Mouse (Mus musculus): ENCODE data around the gene Grk6. TPM values are rescaled to one million over a fixed set of nuclear protein-coding genes. Genes with fewer than 3 reads are reported as not detected.

Gene Grk6
- total RNA-seq, 2 experiments from 2014 or later = 48.2 to 62.2 TPM

DNA sequence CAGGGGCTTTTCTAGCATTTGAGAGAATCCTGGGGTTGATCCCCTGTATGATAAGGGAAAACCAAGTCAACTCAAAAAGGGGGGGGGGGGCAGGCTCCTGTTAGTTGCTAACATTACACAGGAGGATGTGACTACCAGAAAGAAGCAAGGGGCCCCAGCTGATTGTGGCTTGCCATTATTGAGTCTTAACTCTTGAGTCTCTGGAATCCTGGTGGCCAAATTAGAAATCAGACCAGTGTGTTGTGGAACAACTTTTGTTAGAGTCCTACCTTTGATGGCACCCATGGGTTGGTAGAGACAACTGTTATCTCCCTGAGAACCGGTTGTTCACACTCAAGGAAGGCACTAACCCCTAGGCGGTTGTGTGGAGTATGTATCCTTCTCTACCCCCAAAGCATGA, 18.1 kb downstream of the Grk6 start:
- ATAC-seq (replicated peaks; ENCODE audit: low FRiP score, poor library complexity, severe bottlenecking) = no peak

DNA sequence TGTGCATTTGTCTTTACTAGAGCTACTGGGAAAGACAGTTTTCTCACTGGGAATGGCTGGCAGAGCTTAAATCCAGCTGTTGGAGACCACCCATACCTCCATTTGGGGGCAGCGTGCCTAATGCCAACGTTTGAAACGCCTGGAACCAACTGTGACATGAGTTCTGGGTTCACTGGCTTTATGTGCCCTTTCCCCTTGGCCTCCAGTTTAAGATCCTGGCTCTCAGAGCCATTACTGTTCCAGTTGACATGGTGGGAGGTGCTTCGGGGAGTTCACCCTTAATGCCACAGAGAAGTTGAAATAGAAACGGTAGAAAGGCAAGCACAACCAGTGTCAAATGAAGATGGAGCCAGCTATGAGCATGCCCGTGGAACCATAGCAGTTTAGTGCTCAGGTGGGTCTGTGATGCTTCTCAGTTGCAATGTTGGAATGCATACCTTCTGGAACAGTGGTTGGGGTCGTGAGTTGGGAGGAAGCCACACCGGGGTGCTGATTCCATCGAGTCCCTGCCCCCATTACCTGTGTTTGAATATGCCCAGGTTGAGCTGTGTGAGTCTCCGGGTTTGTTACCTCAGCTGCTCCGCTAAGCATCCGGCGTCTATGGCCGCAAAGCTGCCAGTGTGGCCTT, 18.6 kb downstream of the Grk6 start:
- ATAC-seq (replicated peaks; ENCODE audit: low FRiP score, poor library complexity, severe bottlenecking) = no peak

DNA sequence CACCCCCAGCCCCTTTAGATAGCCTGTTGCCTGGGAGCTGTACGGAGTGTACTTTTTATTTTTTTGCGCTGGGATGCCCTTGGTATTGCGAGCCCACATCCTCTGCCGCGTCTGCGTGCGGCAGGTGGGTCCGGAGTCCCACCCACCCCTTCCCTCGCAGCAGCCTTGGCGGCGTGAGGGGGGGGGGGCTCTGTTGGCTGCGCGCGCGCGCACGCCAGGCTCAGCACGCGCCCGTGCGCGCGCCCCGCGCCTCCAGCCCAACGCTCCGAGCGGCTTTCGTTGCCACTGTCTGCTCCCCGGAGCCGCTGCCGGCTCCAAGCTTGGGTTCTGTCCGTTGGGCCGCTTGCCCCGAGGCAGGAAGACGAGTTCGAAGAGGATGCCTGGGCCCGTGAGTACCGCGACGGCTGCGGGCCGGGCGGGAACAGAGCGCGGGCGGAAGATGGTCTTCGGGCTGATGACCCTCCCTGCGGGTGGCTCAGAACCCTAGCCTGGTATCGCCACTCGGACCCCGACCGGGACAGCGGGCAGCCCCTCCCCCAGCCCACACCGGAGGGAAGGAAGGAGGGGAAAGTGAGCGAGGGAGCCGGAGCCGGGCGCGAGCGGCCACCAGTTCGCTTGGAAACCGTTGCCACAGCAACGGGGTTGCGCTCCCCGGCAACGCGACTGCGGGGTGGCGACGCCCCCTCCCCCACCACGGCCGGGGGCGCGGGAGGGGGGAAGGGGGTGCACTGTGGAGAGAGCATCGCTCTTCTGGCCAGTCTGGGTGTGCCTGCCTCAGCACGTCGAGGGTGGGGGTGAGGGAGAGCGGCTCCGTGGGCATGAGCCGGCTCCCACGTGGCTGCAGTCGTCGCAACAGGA, 19.4 kb downstream of the Grk6 start, which contains the start of gene Prr7:
Gene Prr7 (plus strand): TSS at position 241 of the 858 bp plus-strand sequence.
- no peak for ATAC-seq (replicated peaks; ENCODE audit: low FRiP score, poor library complexity, severe bottlenecking)

DNA sequence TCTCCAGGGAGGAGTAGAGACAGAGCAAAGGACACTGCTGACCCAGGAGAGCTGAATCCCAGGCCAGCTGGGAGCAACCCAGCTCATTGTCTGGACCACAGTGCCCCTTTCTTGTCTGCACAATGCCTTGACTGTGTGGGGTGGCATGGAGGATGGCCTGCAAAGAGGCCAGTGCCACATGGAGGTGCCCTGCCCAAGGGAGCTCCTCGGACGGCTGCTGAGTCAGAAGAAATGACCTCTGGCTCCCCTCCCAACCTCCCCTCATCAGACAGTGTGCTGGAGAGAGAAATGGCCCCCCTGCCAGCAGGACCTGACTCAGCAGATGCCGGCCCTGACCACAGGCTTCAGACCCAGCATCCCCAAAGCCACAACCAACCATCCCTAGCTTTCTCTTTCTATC, 20.3 kb downstream of the Grk6 start:
- no peak for ATAC-seq (replicated peaks; ENCODE audit: low FRiP score, poor library complexity, severe bottlenecking)

DNA sequence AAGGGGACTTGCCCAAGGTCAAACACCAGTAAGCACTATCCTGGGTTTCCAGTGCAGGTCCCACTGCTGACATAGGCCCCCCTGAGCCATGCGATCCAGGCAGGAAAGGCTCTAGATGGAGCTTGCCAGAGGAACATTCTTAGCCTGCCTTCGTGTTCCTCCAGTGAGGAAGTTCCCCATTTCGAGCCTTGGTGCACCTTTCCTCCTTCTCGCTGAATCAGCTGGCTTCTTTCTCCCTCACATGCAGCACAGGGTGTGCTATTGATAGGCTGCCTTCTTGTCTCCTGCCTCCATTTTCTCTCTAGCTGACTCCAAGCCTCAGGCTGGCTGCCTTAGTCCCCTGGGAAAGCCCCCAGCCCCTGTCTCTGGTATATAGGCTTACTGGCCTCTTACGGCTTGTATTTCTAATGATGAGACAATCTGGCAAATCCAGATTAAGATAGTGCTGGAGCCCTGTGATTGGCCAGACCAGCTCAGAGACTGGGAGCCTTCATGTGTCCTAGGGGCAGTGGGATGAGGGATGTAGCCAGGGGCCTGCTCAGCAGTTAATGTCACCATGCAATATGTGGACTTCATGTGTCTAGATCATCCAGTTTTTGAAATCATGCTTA, 21.1 kb downstream of the Grk6 start:
- no peak for ATAC-seq (replicated peaks; ENCODE audit: low FRiP score, poor library complexity, severe bottlenecking)

DNA sequence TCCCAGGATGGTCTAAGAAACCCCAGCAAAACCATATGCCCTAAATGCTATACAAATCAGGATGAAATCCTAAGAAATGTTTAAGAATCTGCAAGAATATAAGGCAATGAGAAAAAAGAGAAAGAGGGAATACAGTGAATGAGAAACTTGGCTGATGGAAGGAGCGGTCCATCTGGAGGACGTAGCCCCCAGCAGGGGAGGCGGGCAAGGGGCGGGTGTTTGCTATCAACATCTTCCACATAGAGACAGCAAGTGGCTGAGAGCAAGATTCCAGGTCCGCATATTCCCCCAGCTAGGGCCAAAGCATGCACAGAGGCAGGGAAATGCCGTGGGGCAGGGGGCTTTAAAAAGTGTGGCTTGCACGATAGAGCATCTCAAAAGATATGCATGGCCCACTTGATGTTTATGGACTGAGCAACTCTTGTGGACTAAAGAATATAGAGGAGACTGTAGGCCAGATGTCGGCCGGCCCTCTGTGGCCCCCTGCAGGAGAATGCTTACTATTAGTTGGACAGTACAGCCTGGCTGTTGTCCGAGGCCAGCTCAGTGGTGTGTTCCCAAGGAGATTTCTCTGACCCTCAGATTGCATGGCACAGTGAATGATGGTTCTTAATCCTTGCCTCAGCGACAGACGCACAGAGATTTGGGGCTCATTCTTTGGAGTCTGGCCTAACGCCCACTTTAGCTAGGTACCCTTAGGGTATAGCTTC, 24.1 kb downstream of the Grk6 start:
- no peak for ATAC-seq (replicated peaks; ENCODE audit: low FRiP score, poor library complexity, severe bottlenecking)

DNA sequence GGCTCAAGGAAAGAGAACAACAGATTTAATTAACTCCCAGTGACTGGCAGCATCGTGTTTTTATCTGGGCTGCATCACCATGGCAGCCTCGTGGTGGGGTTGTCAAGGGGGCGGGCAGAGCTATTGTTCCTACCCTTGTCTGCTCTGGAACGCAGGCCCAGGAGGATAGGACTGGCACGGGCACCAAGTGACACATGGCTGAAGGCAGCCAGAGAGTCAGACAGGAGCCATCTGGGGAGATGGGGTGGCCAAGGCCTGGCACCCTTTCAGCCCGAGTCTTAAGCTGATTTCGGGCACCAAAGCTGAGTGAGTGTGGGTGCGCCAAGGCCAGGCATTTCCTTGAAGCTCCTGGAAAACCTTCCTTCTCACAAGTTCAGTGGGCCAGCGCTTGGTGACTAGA, 25.5 kb downstream of the Grk6 start:
- ATAC-seq (replicated peaks; ENCODE audit: low FRiP score, poor library complexity, severe bottlenecking) = no peak

DNA sequence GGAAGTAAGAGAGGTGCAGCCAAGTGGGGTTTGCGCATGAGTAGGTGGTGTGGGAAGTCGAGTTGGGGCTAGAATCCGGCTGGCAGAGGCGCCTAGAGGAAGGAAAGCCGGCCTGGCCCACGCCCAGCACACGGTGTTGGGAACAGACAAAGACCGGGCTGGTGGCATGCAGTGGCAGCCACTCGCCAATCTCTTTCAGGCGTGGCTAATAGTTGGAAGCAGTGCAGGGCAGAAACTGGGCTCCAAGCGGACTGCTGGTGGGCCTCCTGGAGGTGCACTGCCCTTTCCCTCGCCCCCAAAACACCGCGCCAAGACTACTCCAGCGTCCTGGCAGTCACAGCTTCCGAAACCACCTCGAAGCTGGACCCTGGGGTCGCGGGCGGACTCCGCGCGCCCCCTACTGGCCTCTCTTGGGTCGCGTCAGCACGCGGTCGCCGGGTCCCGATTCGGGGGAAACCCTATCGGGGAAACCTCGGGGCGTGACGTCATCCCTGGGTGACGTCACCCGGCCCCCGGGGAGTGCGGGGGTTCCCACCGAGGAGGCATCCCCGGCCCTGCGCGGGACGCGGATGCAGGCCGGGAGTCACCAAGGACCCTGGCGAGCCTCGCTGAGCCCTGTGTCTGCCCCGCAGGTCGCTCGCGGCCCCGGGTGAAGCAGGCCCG, 26.4 kb downstream of the Grk6 start:
- ATAC-seq (replicated peaks; ENCODE audit: low FRiP score, poor library complexity, severe bottlenecking) = peak; percentile 61

DNA sequence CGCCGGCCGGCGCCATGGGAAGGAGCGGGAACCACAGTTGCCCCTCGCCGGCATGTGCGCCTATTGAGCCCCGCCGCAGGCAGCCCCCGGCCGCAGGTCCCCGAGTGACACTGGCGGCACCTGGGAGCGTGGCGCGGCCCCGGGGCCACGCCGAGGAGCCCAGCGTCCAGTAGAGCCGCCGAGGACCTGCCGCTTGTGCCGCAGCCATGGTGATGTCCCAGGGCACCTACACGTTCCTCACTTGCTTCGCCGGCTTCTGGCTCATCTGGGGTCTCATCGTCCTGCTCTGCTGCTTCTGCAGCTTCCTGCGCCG, 26.9 kb downstream of the Grk6 start:
- ATAC-seq (replicated peaks; ENCODE audit: low FRiP score, poor library complexity, severe bottlenecking) = no peak

DNA sequence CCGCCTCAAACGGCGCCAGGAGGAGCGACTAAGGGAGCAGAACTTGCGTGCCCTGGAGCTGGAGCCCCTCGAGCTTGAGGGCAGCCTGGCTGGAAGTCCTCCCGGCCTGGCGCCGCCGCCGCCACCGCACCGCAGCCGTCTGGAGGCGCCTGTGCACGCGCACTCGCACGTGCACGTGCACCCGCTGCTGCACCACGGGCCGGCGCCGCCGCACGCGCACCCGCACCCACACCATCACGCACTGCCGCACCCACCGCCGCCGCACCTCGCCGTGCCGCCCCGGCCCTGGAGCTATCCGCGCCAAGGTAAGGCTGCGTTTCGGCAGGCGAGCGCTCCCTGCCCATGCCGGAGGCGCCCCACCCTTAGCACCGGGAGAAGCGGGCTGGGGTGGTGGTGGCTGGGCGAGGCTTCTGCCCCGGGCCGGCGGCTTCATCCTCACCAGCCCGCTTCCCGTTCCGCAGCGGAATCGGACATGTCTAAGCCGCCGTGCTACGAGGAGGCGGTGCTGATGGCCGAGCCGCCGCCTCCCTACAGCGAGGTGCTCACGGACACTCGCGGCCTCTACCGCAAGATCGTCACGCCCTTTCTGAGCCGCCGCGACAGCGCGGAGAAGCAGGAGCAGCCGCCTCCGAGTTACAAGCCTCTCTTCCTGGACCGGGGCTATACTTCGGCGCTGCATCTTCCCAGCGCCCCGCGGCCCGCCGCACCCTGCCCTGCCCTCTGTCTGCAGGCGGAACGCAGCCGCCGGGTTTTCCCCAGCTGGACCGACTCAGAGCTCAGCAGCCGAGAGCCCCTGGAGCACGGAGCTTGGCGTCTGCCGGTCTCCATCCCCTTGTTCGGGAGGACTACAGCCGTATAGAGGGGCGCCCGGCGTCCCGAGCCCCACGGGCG, 27.5 kb downstream of the Grk6 start:
- no peak for ATAC-seq (replicated peaks; ENCODE audit: low FRiP score, poor library complexity, severe bottlenecking)

DNA sequence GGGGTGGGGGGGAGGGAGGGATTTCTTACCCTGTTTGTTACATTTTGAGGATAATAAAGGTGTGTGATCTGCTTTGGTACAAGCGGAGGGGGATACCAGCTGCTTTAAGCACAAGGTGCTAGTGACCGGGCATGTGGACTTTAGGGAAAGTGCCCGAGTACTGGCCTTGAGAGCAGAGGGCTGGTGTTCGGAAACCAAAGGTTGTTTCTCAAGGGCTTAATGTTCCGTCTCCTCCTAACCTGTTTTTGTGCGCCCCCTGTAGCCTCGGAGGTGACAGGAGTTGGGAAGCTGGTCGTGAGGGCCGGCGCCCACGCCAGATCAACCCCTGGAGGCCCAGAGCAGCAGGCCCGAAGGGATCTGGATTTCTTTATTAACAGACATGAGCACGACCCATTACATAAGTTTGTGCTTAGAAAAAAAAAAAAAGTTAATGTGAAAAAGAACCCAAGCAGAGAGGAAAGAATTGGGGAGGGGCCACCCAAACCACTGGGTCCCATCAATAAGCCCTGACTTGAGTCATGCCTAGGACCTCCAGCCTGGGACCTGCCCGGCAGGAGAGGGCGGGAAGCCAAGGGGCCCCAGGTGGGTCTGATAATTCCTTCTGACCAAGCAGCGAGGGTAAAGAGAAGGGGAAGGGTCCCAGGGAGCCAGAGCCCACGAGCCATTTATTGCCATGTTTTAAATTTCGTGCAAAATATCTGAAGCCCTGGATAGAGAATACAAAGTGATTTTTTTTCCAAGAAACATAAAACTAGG, 28.4 kb downstream of the Grk6 start:
- no peak for ATAC-seq (replicated peaks; ENCODE audit: low FRiP score, poor library complexity, severe bottlenecking)

DNA sequence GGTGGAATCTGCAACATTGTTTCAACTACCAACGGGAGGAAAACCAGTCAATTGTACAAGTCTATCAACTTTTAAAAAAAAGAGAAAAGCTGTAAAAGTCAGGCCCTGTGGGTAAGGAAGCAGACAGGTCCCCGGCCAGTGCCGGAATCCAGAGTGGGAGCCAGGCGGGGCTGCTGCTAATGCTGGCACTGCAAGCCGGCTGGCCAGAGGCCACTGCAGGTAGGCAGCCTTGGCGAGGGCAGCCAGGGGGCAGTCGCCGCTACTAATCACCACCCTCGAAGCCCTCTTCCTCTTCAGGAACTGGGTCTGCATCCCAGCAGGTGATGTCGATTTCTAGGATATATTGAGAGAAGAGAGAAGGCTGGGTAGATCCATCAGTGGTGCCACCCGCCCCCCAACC, 29.1 kb downstream of the Grk6 start:
- ATAC-seq (replicated peaks; ENCODE audit: low FRiP score, poor library complexity, severe bottlenecking) = no peak

DNA sequence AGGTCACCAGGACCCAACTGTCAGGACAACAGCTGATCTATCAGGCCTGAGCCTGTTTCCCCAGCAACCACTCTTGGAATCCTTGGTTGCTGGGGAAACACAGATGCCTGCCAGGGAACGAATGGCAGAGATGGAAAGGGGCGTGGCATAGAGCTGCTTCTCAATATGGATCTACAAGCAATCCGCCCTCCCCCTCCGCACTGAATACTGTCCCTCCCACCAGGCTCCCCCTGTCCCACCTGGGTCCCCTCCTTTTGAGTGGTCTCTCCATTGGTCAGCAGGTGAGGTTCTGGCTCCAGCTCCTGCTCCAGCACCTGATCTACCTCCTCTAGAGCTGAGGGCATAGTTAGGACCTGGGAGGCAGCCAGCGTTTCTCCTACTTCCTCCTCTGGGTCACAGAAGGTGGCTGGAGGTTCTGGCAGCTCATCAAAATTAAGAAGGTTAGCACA, 29.8 kb downstream of the Grk6 start:
- no peak for ATAC-seq (replicated peaks; ENCODE audit: low FRiP score, poor library complexity, severe bottlenecking)

DNA sequence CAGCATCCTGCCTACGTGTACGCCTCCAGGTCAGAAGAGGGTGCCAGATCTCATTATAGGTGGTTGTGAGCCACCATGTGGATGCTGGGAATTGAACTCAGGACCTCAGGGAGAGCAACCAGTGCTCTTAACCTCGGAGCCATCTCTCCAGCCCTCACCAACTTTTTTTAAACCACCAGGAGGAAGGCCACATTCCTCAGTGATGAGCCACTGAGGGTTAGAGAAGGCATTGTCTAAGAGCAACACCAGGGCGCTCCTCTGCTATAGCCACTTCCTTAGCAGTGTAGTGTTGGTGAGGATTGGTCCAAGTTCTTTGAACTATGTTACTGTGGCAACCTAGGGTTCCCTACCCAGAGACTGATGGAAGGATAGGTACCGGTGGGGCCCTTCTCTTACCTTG, 30.9 kb downstream of the Grk6 start:
- ATAC-seq (replicated peaks; ENCODE audit: low FRiP score, poor library complexity, severe bottlenecking) = no peak

DNA sequence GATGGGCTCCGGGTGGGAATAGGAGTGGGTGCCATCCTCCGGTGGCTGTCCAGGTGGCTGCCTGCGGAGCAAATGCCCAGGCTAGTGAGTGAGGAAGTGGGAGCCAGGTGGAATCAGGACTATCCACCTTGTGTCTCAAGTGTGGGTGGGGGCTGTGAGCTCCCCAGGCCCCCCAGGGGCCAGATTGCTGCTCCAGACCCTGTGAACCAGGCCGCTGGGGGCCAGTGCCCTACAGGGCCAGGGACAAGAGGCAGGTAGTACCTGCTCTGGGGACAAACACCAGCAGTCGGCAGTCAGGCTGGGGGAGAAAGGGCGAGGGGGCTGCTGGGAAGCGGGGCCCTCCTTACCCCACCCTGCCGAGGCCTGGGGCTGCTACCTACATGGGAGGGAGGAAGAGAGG, 31.4 kb downstream of the Grk6 start:
- no peak for ATAC-seq (replicated peaks; ENCODE audit: low FRiP score, poor library complexity, severe bottlenecking)

DNA sequence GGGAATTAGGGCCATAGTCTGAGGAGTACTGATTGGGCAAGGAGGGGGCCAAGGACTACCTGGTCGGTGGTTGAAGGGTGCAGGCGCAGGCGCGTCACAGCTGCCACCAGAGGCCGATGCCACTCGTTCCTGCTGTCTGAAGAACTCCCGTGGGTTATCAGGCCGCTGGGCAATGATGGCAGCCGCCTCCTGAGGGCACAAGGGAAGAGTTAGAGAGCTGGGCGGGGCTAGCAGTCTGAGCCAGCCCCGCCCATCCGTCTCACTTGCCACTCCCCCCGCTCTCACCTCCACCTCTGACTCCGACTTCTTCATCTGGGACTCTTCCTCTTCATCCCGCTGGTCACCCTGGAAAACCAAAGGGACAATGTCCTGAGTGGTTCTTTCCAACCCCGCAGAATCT, 32.6 kb downstream of the Grk6 start:
- ATAC-seq (replicated peaks; ENCODE audit: low FRiP score, poor library complexity, severe bottlenecking) = no peak

DNA sequence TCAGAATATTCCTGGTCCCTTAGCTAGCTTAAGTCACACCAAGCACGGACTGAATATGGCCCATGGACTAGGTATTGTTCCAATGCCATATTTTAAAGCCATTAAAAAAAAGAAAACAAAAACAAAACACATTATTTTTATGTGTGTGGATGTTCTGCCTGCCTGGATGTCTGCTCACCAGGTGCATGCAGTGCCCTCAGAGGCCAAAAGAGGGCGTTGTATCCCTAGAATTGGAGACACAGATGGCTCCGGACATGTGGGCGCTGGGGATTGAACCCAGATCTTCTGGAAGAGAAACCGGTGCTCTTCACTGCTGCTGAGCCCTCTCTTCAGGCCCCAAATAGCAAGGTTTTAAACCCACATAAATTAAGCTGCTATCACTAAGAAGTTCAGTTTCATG, 33.2 kb downstream of the Grk6 start:
- ATAC-seq (replicated peaks; ENCODE audit: low FRiP score, poor library complexity, severe bottlenecking) = no peak

DNA sequence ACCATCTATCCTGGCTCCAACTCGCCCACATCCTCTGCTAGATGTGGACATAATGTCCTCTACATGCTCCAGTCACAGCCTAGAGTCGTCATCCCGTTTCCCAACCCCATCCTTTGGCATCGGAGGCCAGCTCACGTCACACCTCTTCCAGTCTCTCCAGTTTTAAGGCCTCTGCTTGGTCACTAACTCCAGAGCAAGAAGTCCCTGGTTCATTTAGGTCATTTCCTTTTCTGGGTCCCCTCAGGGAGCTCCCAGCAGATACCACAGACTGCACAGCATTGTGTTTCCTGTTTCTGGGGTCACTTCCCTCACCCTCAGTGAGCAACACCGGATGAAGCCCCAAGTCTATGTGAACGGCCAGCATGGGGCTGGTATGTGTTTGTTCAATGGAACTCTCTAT, 34.1 kb downstream of the Grk6 start:
- no peak for ATAC-seq (replicated peaks; ENCODE audit: low FRiP score, poor library complexity, severe bottlenecking)

Data from erythroid progenitor cell, adult 5-6 weeks (primary cell).